In genomic region chr11:63008004-63008403, GRCm38 (mm10) we compare ENCODE assay signal across 9 mouse cellular contexts. TPM values are rescaled to one million over a fixed set of nuclear protein-coding genes. Genes with fewer than 3 reads are reported as not detected.
"Had no signal": no experiment of that assay in that cellular context is flagged by ENCODE, and none has a peak within 500 bp of the region (broad histone marks: within the 10 kb centered on the region; RNA-seq: fewer than 3 reads in every experiment).

No protein-coding gene starts in this region.

- DNase-seq: left cerebral cortex, postnatal 4 days; lung, adult 2 months; retina, postnatal 1 day; thymus, postnatal 36 days had no signal

RNA-seq across cellular contexts. Expression of gene Tekt3, which starts 53.5 kb away (rescaled TPM):
- total RNA-seq: left cerebral cortex, adult 18-20 months; left cerebral cortex, postnatal 10 days; liver, adult 2 months; megakaryocyte-erythroid progenitor cell, adult 5-6 weeks had no signal

RNA-seq across cellular contexts. Expression of gene Cdrt4, which starts 57.0 kb away (rescaled TPM):
- total RNA-seq: layer of hippocampus, postnatal 14 days; left cerebral cortex, adult 18-20 months; left cerebral cortex, postnatal 10 days; left cerebral cortex, postnatal 4 days; liver, adult 2 months; megakaryocyte-erythroid progenitor cell, adult 5-6 weeks had no signal
